Mouse (Mus musculus) cerebellum, adult 8-10 months (tissue): Measurements from ENCODE around the gene Acsl3.

Source experiments
- DNase-seq: peaks from one replicate; pipeline ENCODE4 v3.0.0; 2022

Acsl3 gene

DNA sequence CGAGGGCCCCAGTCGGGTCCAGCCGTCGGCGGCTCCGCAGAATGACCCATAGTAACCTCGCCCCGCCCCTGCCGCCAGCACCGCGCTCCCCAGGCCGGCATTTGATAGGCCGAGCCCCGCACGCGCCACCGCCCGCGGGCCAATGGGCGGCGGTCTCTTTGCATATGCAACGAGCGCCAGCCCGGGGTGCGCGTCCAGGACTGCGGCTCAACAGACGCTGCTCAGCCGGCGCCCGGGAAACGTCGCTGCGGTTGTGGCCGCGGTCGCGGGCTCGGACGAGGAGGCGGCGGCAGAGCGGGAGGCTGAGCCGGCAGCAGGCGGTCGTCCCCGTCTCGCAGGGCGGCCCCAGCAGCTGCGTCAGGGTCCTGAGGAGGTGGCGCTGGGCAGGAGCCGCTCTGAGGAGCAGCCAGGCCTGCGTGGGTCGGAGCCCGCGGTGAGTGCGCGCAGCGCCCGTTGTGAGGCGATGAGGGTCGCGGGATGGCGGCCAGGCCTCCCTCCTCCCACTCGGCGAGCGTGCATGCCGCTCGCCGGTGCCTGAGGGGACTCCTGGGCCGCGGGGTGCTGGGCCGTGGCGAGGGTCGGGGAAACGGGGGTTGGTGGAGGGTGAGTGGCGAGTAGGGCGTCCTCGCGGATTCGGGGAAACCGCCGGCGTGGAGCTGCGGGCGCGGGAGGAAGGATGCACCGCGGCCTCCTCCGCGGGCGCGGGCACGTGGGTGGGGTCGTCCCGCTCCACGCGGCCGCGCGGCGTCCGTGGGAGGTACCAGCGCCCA is at the start of gene Acsl3, which contains the start of gene Utp14b:
Gene Acsl3 (plus strand): TSS at position 155 of the 770 bp plus-strand sequence.
Gene Utp14b (plus strand): TSS at position 368 of the 770 bp plus-strand sequence.
- peak; percentile 96 for DNase-seq

DNA sequence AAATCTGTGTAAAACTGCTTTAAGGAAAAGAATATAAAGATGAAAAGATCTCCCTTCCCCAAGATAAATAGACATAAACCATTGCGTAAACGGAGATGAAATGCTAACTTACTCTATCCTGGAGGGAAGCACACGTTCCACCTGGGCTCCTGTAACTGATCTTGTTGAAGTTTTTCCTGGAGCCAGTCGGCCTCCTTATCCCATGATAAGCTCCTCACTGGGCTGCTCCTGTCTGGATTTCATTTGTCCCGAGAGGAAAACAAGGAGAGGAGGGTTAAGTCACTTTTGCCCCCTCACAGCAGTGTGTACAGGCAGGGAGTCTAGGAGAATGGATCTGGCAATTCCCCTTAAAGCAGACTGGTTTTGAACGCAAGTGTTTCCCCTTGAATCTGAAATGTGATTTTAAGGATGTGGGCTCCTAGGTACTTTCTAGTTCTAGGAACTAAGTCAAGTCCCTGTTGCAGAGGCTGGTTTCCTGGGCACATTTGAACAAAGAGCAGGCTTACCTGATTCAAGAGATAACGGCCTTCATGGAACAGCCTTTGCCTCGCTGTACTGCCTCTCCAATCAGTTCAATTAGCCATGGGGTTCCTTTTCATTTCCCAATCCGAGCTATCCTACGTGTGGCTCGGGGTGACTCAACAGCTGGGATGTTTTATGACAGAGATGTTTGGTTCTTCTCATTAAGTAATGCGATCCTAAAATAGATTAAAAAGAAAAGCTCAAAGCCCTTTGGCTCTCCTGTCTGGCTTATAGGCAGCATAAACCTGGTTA is 48.3 kb upstream of the Acsl3 start:
- no peak for DNase-seq

DNA sequence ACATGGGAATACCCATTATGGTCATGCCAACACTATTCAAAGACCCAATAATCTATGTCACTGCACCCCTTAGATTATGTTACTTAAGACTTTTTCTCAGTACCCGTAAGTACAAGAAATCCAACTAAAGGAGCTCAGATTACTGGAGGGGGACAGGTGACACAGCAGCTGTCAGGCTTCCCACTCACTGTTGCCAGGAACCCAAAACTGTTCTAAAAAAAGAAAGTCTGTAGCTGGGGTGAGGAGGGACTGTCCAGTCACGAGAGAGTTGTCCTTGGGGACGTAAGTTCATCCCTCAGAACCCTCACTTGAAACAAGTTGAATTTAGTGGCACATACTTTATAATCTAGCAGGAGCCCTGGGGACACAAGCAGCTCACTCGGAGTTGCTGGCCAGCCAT is 46.6 kb upstream of the Acsl3 start:
- no peak for DNase-seq

DNA sequence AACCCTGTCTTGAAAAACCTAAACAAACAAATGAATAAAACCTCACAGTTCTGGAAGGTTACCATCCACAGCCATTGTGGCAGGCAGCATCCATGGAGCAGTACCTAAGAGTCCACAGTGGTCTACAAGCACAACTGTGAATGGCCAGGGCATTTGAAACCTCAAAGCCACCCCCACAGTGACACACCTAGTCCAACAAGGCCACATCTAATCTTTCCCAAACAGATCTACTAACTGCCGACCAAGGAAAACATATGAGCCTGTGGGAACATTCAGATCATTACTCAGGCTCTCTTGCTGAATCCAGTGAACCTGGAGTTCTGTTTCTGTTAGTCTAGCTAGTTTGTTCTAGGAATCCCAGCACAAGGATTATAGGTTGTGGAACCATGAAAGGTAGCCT is 44.7 kb upstream of the Acsl3 start:
- no peak for DNase-seq

DNA sequence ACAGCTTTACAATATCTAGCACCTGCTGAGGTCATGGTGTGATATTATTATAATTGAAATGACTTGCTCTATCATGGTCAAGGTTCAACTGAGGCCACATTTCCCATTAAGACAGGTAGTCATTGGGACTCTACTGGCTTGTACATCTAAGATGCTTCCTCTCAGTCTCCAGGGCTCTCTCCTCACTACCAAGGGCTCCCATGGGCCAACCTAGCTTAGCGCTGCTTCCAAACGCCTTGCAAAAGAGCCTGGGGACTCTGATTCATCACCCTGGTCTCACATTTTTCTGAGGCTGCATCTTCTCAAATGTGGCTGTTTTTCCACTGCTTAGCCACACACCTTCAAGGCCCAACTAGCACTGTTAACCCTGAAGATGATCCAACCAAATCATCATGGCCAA is 33.3 kb upstream of the Acsl3 start:
- DNase-seq: no peak

DNA sequence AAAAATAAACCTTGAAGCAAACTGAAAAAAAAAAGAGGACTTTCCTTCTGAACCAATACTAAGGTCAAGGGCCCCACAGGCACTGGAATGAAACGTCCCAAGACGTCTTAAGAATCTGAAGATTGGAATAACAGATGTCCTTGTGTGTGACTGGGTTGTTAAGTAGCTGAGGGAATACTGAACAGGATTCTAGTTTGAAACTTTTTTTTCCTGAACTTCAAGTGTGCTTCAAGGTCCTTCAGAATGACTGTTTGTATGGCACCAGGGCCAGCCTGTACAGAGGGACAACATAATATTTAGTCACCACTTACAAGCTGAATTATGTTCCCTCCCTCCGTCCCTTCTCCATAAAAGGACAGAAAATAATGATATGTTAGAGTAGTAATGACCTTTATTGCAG is 23.1 kb upstream of the Acsl3 start:
- no peak for DNase-seq

DNA sequence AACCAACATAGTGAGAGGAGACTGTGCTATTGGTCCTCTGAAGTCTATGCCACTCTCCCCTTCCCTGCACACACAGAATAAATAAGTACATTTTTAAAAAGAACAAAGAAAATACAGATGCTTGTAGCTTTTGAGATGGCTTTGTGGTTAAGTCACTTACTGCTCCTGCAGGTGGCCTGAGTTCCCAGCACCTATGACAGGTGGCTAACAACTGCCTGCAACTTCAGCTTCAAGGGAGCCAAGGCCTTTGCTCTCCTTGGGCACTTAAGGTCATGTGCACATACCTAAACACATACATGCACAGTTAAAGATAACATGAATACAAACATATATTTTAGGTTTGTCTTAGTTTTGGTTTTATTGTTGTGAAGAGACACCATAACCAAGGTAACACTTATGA is 16.8 kb upstream of the Acsl3 start:
- no peak for DNase-seq

DNA sequence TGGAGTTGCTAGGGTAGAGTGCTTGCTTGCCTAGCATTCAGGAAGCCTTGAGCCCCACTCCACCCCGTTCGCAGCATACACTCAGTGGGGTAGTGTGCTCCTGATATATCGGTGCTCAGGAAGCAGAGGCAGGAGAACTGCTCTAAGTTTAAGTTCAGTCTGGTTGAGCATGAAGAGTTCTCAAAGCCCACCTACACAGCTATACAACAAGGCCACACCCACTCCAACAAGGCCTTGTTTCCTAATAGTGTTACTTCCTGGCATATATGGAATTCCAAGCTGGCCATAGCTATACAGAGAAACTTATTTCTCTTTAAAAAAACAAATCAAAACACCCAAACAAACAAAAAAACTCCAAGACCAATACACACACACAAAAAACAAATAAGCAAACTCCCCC is 15.8 kb upstream of the Acsl3 start:
- no peak for DNase-seq

DNA sequence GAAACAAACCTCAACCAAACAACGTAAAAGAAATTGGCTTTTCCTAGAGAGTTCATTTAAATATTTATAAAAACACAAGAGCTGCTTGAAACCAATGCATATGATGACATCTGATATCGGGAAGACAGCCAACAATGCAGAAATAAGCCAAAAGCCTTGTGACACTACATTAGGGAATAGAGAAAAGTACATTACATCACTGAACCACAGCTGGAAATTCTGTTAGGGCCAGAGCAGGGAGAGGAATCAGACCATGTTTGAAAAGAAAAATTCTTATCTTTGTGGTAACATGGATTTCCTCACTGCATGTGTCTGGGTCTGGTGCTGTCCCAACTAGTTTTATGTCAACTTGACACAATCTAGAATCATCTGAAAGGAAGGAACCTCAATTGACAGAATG is 15.4 kb upstream of the Acsl3 start:
- DNase-seq: no peak

DNA sequence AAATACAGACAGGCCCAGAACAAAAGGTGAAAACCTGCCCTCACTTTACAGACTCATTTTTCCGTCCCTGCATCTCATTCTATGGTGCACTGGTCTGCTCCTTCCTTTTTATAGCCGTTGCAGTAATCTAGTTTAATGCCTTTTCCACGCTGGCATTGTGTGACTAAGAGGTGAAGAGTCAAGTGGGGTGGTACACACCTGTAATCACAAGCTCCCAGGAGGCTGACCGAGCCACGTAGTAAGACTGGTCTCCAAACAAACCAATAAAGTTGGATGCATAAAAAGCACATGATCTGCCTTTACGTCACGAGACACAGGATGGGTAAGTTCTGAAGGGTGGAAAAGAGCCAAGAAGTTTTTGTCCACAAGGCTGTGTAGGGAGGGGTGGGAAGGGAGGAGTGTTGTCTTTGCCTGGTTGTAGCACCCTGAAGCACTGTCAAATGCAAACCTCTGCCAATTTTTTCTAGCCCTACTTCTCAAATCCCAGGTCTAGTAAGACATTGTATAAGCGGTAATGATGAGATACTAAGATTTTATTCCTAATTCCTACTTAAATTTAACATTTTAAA is 10.2 kb upstream of the Acsl3 start:
- no peak for DNase-seq

DNA sequence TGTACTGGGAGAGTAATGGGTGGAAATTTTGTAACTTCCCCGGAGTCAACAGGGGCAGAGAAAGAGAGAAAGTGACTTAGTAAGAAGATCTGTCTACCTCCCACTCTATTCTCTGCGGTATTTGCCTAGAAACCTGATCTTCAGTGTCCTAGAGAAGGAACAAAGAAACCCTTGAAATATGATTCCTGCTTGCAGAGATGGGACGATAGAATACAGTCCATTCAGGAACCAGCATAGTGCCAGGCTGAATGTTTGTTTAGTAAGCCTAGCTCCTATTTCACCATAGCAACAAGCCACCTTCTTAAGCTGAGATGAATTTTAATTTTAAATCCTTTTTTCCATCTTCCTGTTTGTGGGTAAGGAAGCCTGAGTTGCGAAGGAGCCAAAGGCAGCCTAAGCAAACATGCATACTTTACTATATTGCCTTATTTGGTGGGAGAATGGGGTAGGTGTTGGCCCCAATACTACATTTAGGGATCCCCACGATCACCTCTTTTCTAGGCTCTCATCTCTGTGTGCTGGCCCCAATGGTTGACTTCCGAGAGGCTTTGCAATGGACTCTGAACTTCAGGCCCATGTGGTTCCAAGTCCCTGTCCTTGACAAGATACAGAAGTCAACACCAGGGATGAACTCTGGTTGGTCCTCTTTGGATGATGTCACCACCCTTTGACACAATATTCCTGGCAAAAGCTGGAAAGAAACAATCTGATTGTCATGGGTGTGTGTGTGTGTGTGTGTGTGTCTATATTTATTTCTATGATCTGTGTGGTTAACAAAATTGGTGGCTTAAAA is 8.2 kb upstream of the Acsl3 start:
- DNase-seq: no peak

DNA sequence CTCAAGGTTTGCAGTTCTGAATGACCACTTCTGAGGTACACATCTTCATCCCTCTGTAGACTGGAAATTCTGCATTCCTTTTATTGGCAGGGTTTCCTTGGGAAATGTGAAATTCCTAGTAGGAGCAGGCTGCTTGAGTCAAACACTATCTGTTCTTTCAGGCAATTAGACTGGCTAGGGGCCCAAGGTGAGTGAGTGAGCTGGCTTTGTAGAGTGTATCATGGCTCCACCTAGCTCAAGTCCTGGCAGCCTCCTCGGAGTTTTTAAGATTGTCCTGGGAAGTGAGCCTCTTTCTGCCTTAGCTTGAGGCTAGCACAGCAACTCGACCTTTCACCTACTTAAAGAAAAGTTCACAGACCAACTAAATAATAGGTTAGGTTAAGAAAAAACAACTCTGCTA is 1.2 kb upstream of the Acsl3 start:
- DNase-seq: no peak

DNA sequence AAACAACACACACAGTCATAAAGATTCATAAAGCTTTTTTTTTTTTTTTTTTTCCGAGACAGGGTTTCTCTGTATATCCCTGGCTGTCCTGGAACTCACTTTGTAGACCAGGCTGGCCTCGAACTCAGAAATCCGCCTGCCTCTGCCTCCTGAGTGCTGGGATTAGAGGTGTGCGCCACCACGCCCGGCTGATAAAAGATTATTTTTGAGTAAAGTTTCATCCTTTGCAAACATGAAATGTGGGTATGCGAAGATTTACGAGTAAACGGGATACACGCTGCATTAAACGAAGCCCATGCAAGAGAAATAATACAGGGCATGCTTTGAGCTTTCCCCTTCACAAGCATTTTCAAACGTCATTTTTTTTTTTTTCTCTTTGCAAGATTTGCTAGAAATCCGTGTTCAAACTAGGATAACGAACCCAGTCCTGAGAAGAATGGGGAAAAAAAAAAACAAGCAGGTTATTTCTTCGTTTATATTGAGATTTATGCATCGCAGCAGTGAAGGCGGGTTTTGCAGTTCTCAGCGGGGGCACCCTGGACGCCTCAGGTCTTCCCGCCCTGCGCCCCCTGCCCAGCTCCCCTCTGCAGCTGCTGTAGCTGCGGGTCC is 500 bp upstream of the Acsl3 start:
- DNase-seq: no peak

DNA sequence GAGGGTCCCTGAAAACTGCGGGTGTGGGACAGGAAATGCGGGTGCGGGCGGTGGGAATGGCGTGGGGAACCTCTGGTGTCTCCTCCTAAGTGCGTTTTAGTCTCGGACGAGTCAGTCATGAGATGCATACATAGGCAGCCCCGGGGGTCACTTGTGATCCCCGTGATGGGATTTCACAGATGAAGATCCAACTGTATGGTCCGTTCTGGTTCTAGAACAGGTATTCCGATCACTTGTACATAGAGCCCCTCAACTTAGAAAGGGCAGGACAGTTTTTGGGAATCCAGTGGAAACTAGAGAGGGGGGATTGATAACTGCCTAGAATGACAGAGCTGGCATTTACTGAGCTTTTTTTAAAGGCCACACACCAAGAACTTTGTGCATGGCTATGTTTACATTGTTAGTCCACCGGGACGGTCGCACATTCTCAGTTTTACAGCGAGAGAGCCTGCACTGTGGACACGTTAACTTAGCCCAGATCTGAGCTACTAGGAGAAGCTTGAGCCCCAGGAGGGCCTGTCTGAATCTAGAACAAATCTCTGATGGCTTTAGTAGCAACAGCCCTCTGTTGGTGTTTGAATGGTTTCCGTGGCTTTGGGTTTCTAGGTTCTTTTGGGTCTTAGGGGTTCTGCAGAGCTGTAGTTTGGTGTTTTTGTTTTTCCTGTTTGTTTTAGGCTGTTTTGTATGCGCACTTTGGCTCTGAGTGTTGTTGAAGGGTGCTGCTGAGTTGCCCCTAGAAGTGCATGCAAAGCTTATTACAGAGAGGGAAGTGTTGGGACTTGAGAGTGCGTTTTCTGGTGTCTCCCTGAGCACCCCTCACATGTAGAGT is 1.0 kb downstream of the Acsl3 start:
- DNase-seq: peak; percentile 22

DNA sequence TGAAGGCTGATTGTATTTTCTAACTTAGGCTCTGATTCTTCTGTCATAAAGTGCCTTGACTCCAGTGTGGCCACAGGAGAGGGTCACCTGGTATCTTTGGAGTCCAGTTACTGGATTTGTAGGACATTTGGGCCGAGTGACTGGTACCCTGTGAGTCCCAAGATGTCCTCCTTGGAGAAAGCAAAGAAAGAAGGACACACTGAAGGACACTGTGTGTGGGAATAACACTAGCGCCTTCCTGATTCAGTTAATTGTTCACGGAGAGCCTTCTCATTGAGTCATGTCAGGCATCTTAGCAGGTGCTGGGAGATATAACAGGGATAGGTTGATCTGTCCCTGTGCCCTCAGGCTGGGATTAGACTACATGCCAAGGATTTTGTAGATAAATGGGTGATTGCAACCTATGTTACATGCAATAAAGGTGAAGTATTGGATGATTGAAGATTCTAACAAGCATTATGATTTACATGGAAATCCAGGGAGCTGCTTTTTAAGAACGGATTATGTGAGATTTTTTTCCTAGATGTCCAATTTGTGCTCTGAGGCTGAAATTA is 1.7 kb downstream of the Acsl3 start:
- DNase-seq: no peak

DNA sequence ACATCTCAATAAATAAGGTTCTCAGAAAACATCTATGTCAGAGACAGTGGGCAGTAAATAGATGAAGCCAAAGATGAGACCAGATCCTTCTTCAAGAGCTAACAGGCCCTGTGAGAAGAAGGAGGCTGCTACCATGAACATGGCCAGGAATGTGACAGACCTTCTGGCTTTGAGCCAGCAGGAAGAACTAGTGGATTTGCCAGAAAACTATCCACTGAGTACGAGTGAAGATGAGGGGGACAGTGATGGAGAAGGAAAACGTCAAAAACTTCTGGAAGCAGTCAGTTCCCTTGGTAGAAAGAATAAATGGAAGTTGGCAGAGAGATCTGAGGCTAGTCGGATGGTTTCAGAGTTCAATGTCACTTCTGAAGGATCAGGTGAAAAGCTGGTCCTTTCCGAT is 6.7 kb downstream of the Acsl3 start:
- DNase-seq: no peak

DNA sequence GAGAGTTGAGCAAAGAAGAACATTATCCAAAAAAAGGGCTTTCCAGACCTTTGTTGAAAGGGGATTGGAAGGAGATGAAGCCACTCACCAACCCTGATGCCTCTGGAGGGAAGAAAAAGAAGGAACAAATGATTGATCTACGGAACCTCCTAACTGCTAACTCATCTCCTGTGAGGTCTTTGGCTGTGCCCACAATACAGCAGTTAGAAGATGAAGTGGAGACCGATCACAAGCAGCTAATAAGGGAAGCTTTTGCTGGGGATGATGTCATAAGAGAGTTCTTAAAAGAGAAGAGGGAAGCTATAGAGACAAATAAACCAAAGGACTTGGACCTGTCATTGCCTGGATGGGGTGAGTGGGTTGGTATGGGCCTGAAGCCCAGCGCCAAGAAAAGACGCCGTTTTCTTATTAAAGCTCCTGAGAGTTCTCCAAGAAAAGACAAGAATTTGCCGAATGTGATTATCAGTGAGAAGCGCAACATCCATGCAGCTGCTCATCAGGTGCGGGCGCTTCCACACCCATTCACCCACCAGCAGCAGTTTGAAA is 8.4 kb downstream of the Acsl3 start:
- DNase-seq: no peak

DNA sequence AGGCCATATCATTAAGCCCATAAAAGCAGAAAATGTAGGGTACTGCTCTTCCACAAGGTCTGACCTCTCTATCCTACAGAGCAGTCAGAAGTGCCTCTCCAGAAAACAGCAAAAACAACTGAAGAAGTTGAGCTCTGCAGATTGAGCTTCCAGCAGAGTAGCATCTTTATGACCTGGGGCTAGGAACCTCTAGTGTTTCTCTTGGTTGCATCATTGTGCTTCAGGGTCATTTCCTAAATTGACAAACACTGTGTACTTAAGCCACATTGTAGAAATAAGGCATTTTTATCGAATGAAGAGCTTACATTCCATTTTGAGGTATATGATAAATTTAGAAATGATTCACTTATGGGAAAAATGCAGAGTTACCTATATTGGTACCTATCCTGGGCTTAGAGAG is 9.0 kb downstream of the Acsl3 start:
- no peak for DNase-seq

DNA sequence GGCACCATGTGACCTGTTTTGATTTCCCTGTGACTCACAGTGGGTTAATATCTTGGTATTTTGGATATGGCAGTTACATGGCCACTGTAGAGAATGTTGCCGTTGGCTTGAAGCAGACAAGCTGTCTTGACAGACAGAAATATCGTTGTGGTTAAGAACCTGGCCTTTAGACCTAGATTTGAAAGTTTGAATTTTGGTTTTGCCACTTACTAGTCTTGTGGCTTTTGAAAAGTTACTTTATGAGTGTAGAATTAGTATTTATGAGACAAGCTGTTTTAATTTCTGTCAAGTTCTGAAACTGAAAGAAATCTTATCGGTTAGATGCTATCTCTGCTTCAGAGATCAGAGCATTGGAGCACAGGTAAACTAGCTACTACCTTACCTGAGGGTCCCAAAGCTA is 24.7 kb downstream of the Acsl3 start:
- no peak for DNase-seq

DNA sequence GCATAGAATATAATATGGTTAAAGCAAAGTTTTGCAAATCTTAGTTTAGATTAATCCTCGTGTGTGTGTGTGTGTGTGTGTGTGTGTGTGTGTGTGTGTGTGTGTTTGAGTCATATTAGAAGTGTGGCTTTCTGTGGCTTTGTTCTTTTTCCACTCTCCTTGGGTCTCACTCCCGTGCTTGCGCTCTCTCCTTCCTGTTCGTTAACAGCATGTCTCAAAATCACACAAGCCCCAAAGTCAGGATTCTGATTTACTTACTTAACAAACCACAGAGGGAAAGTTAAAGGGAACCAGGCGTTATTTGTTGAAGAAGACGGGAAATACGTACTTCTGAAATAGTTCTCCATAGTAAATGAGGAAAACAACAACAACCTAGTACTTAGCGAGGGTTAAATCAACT is 26.5 kb downstream of the Acsl3 start:
- no peak for DNase-seq

DNA sequence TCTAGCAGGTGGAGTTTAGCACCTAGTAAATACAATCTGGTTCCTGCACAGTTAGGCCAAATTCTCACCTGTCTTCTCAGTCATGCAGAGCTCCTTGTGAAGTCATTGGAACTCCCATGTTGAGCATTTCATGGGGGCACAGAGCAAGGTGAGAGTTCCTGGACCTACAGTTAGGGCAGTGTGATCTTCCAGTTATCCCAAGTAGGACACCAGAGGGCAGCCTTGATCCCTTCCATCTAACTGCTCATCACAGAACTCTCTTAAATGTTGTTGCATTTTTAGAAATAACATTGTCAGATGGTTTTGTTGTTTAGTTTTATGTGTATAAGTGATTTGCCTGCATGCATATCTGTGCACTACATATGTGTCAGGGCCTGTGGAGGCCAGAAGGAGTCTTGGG is 29.2 kb downstream of the Acsl3 start:
- peak; percentile 20 for DNase-seq
